Mouse (Mus musculus): ENCODE measurements around the gene Hsd3b7. TPM values are rescaled to one million over a fixed set of nuclear protein-coding genes. Genes with fewer than 3 reads are reported as not detected.

Hsd3b7 gene
- total RNA-seq (2021): 1 to 10 TPM; 4.2 to 4.5 TPM
- long read RNA-seq, experiment 1, transcript Hsd3b7-201 (7 exons, 1,828 nt): major isoform, 6 of 9 reads
- long read RNA-seq, experiment 1, partial matches to known transcripts: 1 of 9 reads
- long read RNA-seq, experiment 1, other reads (novel, unspliced or antisense): 2 of 9 reads
- long read RNA-seq, experiment 2, transcript Hsd3b7-201 (7 exons, 1,828 nt): major isoform, 7 of 10 reads
- long read RNA-seq, experiment 2, partial matches to known transcripts: 0 of 10 reads
- long read RNA-seq, experiment 2, other reads (novel, unspliced or antisense): 2 of 10 reads

GRCm38 (mm10) chr7:127800435-127801009 is at the start of gene Hsd3b7:
Gene Hsd3b7, plus strand, starts transcription at chr7:127800604.
- Histone ChIP-seq H3K27ac (peak within 1 kb of the TSS; percentile 80), H3K4me3 (peak within 1 kb of the TSS; percentile 44)
- TF ChIP-seq CTCF (IDR thresholded peaks at IDR 0.05): peak; percentile 97
- intact Hi-C loops (cut with DNase I): loop anchor here (1.0 kb wide), 1 partner anchor 75 kb away; no protein-coding TSS in a partner anchor
- peak; percentile 84 to 89 for DNase-seq (ENCODE audit: extremely low spot score in 1 of 2, low spot score in 2 of 2)

- TF ChIP-seq CTCF (IDR thresholded peaks at IDR 0.05): no peak
- intact Hi-C loops (cut with DNase I): no loop called here
- no peak for DNase-seq (ENCODE audit: extremely low spot score in 1 of 2, low spot score in 2 of 2)
- Histone ChIP-seq H3K4me3 (no peak overlapping the region), H3K27ac (no peak overlapping the region)
Observed at GRCm38 (mm10) chr7:127751619-127752018, 48.8 kb upstream of the Hsd3b7 start.

GRCm38 (mm10) chr7:127752069-127752468 is 48.3 kb upstream of the Hsd3b7 start:
- intact Hi-C loops (cut with DNase I): no loop called here
- no peak for DNase-seq (ENCODE audit: extremely low spot score in 1 of 2, low spot score in 2 of 2)

GRCm38 (mm10) chr7:127753158-127753557 is 47.2 kb upstream of the Hsd3b7 start:
- no peak overlapping the region for H3K4me3 ChIP-seq
- no peak overlapping the region for H3K27ac ChIP-seq
- no peak for DNase-seq (ENCODE audit: extremely low spot score in 1 of 2, low spot score in 2 of 2)
- intact Hi-C loops (cut with DNase I): no loop called here
- TF ChIP-seq CTCF (IDR thresholded peaks at IDR 0.05): no peak

More at GRCm38 (mm10) chr7:127752069-127752468, 48.3 kb upstream of the Hsd3b7 start:
- Histone ChIP-seq H3K27ac (no peak overlapping the region), H3K4me3 (no peak overlapping the region)
- TF ChIP-seq CTCF (IDR thresholded peaks at IDR 0.05): no peak

GRCm38 (mm10) chr7:127753741-127754140 is 46.7 kb upstream of the Hsd3b7 start:
- intact Hi-C loops (cut with DNase I): no loop called here
- DNase-seq (ENCODE audit: extremely low spot score in 1 of 2, low spot score in 2 of 2): no peak
- no peak for TF ChIP-seq CTCF (IDR thresholded peaks at IDR 0.05)
- H3K27ac ChIP-seq: no peak overlapping the region
- H3K4me3 ChIP-seq: no peak overlapping the region

- DNase-seq (ENCODE audit: extremely low spot score in 1 of 2, low spot score in 2 of 2): no peak
- no peak for TF ChIP-seq CTCF (IDR thresholded peaks at IDR 0.05)
- Histone ChIP-seq H3K4me3 (no peak overlapping the region), H3K27ac (no peak overlapping the region)
- intact Hi-C loops (cut with DNase I): no loop called here
Observed at GRCm38 (mm10) chr7:127759716-127760115, 40.7 kb upstream of the Hsd3b7 start.

- intact Hi-C loops (cut with DNase I): no loop called here
- no peak for DNase-seq (ENCODE audit: extremely low spot score in 1 of 2, low spot score in 2 of 2)
- Histone ChIP-seq H3K27ac (no peak overlapping the region), H3K4me3 (no peak overlapping the region)
- TF ChIP-seq CTCF (IDR thresholded peaks at IDR 0.05): no peak
Observed at GRCm38 (mm10) chr7:127760478-127760877, 39.9 kb upstream of the Hsd3b7 start.

- TF ChIP-seq CTCF (IDR thresholded peaks at IDR 0.05): peak; percentile 93
- Histone ChIP-seq H3K4me3 (no peak overlapping the region), H3K27ac (no peak overlapping the region)
- DNase-seq (ENCODE audit: extremely low spot score in 1 of 2, low spot score in 2 of 2): peak; percentile 50 to 72
- intact Hi-C loops (cut with DNase I): no loop called here
Observed at GRCm38 (mm10) chr7:127761026-127761425, 39.4 kb upstream of the Hsd3b7 start.

- Histone ChIP-seq H3K4me3 (no peak overlapping the region), H3K27ac (no peak overlapping the region)
- DNase-seq (ENCODE audit: extremely low spot score in 1 of 2, low spot score in 2 of 2): no peak
- no peak for TF ChIP-seq CTCF (IDR thresholded peaks at IDR 0.05)
- intact Hi-C loops (cut with DNase I): no loop called here
Observed at GRCm38 (mm10) chr7:127763642-127764041, 36.8 kb upstream of the Hsd3b7 start.

GRCm38 (mm10) chr7:127765756-127766155 is 34.6 kb upstream of the Hsd3b7 start:
- Histone ChIP-seq H3K4me3 (no peak overlapping the region), H3K27ac (no peak overlapping the region)
- no peak for DNase-seq (ENCODE audit: extremely low spot score in 1 of 2, low spot score in 2 of 2)
- intact Hi-C loops (cut with DNase I): no loop called here
- no peak for TF ChIP-seq CTCF (IDR thresholded peaks at IDR 0.05)

- no peak for TF ChIP-seq CTCF (IDR thresholded peaks at IDR 0.05)
- DNase-seq (ENCODE audit: extremely low spot score in 1 of 2, low spot score in 2 of 2): no peak
- Histone ChIP-seq H3K4me3 (no peak overlapping the region), H3K27ac (no peak overlapping the region)
- intact Hi-C loops (cut with DNase I): no loop called here
Observed at GRCm38 (mm10) chr7:127766851-127767609, 33.4 kb upstream of the Hsd3b7 start.

- DNase-seq (ENCODE audit: extremely low spot score in 1 of 2, low spot score in 2 of 2): no peak
- H3K4me3 ChIP-seq: no peak overlapping the region
- no peak for TF ChIP-seq CTCF (IDR thresholded peaks at IDR 0.05)
- no peak overlapping the region for H3K27ac ChIP-seq
- intact Hi-C loops (cut with DNase I): no loop called here
Observed at GRCm38 (mm10) chr7:127767671-127768345, 32.6 kb upstream of the Hsd3b7 start.
